8 mouse cellular contexts compared by ENCODE assay signal in genomic region chrX:102644573-102644951, GRCm38 (mm10). TPM values are rescaled to one million over a fixed set of nuclear protein-coding genes. Genes with fewer than 3 reads are reported as not detected.
DNase-seq lines count a peak whose midpoint lies in the region; ATAC-seq lines count a peak whose summit lies in the region.

No protein-coding gene starts in this region.

- H3K9me3 ChIP-seq in heart, embryonic 11.5 days (replicated peaks; ENCODE audit: control insufficient read depth, low read length): no peaks in the 10 kb centered on the region
- no peaks in the 10 kb centered on the region for H3K9me3 ChIP-seq in embryonic facial prominence, embryonic 14.5 days (ENCODE audit: control insufficient read depth, low read length)
- H3K9me3 ChIP-seq in intestine, embryonic 14.5 days (ENCODE audit: control insufficient read depth, low read length): no peaks in the 10 kb centered on the region

- no peak for ATAC-seq in heart, embryonic 11.5 days (replicated peaks; ENCODE audit: insufficient number of reproducible peaks, low FRiP score, low TSS enrichment)
- ATAC-seq in embryonic facial prominence, embryonic 14.5 days (ENCODE audit: low read depth): peak; percentile 45; the same call in 1 of the 2 replicates
- ATAC-seq in intestine, embryonic 14.5 days (replicated peaks; ENCODE audit: low FRiP score, low TSS enrichment, low read depth): peak; percentile 40; the same call in 1 of the 2 replicates
- peak; percentile 71 for ATAC-seq in megakaryocyte progenitor cell, adult 5-6 weeks (replicated peaks; ENCODE audit: poor library complexity)

- 0 out of 2 replicates have a peak overlapping the region, but pooled peaks have one; percentile 29 for H3K27ac ChIP-seq in heart, embryonic 11.5 days (ENCODE audit: low read depth, low read length)
- H3K27ac ChIP-seq in embryonic facial prominence, embryonic 14.5 days (replicated peaks; ENCODE audit: low read depth, low read length): 0 out of 2 replicates have a peak overlapping the region, but pooled peaks have one; percentile 11
- H3K27ac ChIP-seq in intestine, embryonic 14.5 days (ENCODE audit: low read depth): no peak overlapping the region

- WGBS in heart, embryonic 11.5 days (ENCODE audit: insufficient replicate concordance): 13% methylated on average over 8 of the region's 8 CpGs
- WGBS in embryonic facial prominence, embryonic 14.5 days: 17% methylated on average over 7 of the region's 8 CpGs
- 8% methylated on average over 8 of the region's 8 CpGs for WGBS in intestine, embryonic 14.5 days

- peak overlapping the region; percentile 57 for H3K4me3 ChIP-seq in heart, embryonic 11.5 days (ENCODE audit: low read depth, low read length)
- peak overlapping the region; percentile 54 for H3K4me3 ChIP-seq in embryonic facial prominence, embryonic 14.5 days (ENCODE audit: low read depth, low read length)
- H3K4me3 ChIP-seq in intestine, embryonic 14.5 days (ENCODE audit: low read depth, low read length): peak overlapping the region; percentile 53

- H3K36me3 ChIP-seq in heart, embryonic 11.5 days (ENCODE audit: control insufficient read depth, insufficient read depth, low read length): no peaks in the 10 kb centered on the region
- H3K36me3 ChIP-seq in embryonic facial prominence, embryonic 14.5 days (ENCODE audit: control insufficient read depth, insufficient read depth, low read length): no peaks in the 10 kb centered on the region
- H3K36me3 ChIP-seq in intestine, embryonic 14.5 days (ENCODE audit: control insufficient read depth, insufficient read depth, low read length): no peaks in the 10 kb centered on the region

- peak overlapping the region; percentile 67 for H3K4me2 ChIP-seq in heart, embryonic 11.5 days
- peak overlapping the region; percentile 53 for H3K4me2 ChIP-seq in embryonic facial prominence, embryonic 14.5 days (ENCODE audit: low read depth, low read length)
- H3K4me2 ChIP-seq in intestine, embryonic 14.5 days (ENCODE audit: low read length): peak overlapping the region; percentile 51

- peaks cover 13% of the 10 kb centered on the region for H3K27me3 ChIP-seq in heart, embryonic 11.5 days (ENCODE audit: control insufficient read depth, insufficient read depth, low read length)
- H3K27me3 ChIP-seq in embryonic facial prominence, embryonic 14.5 days (replicated peaks; ENCODE audit: control insufficient read depth, insufficient read depth, low read length): peaks cover 11% of the 10 kb centered on the region
- H3K27me3 ChIP-seq in intestine, embryonic 14.5 days (replicated peaks; ENCODE audit: control insufficient read depth, insufficient read depth, low read length): peaks cover 15% of the 10 kb centered on the region; the same call in 1 of the 2 replicates

- no peak for DNase-seq in heart, adult 8-10 months (ENCODE audit: low spot score)
- peak; percentile 22 for DNase-seq in MN1 (ENCODE audit: low spot score)
- peak; percentile 45 for DNase-seq in embryonic facial prominence, embryonic 14.5 days (ENCODE audit: low spot score)
- peak; percentile 50 for DNase-seq in intestine, embryonic 14.5 days (ENCODE audit: low spot score)
- no peak for DNase-seq in retina, embryonic 14.5 days (ENCODE audit: low spot score)
- DNase-seq in thymus, adult 18-20 months: no peak

- H3K4me1 ChIP-seq in heart, embryonic 11.5 days (ENCODE audit: control insufficient read depth, insufficient read depth, low read length): no peaks in the 10 kb centered on the region
- no peaks in the 10 kb centered on the region for H3K4me1 ChIP-seq in embryonic facial prominence, embryonic 14.5 days (ENCODE audit: control insufficient read depth, insufficient read depth, low read length)
- H3K4me1 ChIP-seq in intestine, embryonic 14.5 days (replicated peaks; ENCODE audit: control insufficient read depth, insufficient read depth, low read length): no peaks in the 10 kb centered on the region

- peak overlapping the region; percentile 76 for H3K9ac ChIP-seq in heart, embryonic 11.5 days (ENCODE audit: low read depth, low read length)
- H3K9ac ChIP-seq in embryonic facial prominence, embryonic 14.5 days (ENCODE audit: low read depth, low read length): peak overlapping the region; percentile 70
- peak overlapping the region; percentile 47 for H3K9ac ChIP-seq in intestine, embryonic 14.5 days (ENCODE audit: low read length)

RNA-seq across cellular contexts. Expression of gene Phka1, which starts 0.5 kb away (rescaled TPM):
- 9.9 and 12.1 TPM in 2 replicates for polyA plus RNA-seq in heart, embryonic 11.5 days (2014; fragmentation: Nextera tagmentation; extraction: Ambion mirVana)
- 10 to 100 TPM; 35.0 to 52.4 (median 39.0) TPM for total RNA-seq in heart, adult 8-10 months (2022)
- 9.8 and 10.8 TPM in 2 replicates for polyA plus RNA-seq in embryonic facial prominence, embryonic 14.5 days (2014; fragmentation: Nextera tagmentation; extraction: Ambion mirVana)
- 8.6 and 10.3 TPM in 2 replicates for polyA plus RNA-seq in intestine, embryonic 14.5 days (2014; fragmentation: Nextera tagmentation; extraction: Ambion mirVana)
- total RNA-seq in megakaryocyte progenitor cell, adult 5-6 weeks (2015): 2.1 and 3.4 TPM in 2 replicates
- 2.1 and 2.4 TPM in 2 replicates for total RNA-seq in megakaryocyte progenitor cell, adult 5-6 weeks (2017)

RNA-seq across cellular contexts. Expression of gene Gm3880, which starts 42.2 kb away (rescaled TPM):
- not detected in 2 replicates for polyA plus RNA-seq in heart, embryonic 11.5 days (2014; fragmentation: Nextera tagmentation; extraction: Ambion mirVana)
- not detected for total RNA-seq in heart, adult 8-10 months (2022)
- polyA plus RNA-seq in embryonic facial prominence, embryonic 14.5 days (2014; fragmentation: Nextera tagmentation; extraction: Ambion mirVana): not detected in 2 replicates
- polyA plus RNA-seq in intestine, embryonic 14.5 days (2014; fragmentation: Nextera tagmentation; extraction: Ambion mirVana): not detected in 2 replicates
- not detected in 2 replicates for total RNA-seq in megakaryocyte progenitor cell, adult 5-6 weeks (2015)
- not detected in 2 replicates for total RNA-seq in megakaryocyte progenitor cell, adult 5-6 weeks (2017)

Comparison
In these comparisons a context has a peak if more than half of its experiments do, and no peak if none do; other contexts are left out.
1. DNase-seq: peak in MN1 (single experiment), embryonic facial prominence, embryonic 14.5 days (single experiment) and intestine, embryonic 14.5 days (single experiment); none in heart, adult 8-10 months (single experiment), retina, embryonic 14.5 days (single experiment) and thymus, adult 18-20 months (0 of 2).
2. Peak in every context shown above with its lines, with median percentiles within 50 percentile points of each other: H3K4me2 ChIP-seq, H3K4me3 ChIP-seq and H3K9ac ChIP-seq.